Mouse (Mus musculus) liver, postnatal 0 days (tissue): Measurements from ENCODE around the gene Prdx6. TPM values are rescaled to one million over a fixed set of nuclear protein-coding genes. Genes with fewer than 3 reads are reported as not detected.

Source experiments
- ATAC-seq: fragments of 200-750 bp; cut with Nextera tagmentation; 2 replicates; pipeline ENCODE4 v1.8.0; 2017; ENCODE audit warnings: mild to moderate bottlenecking, moderate library complexity
- DNase-seq: peaks from one replicate; pipeline ENCODE4 v3.0.0-alpha.2; 2016
- H3K27ac ChIP-seq: fragments of 300-500 bp; sonication (generic); 2 replicates; pipeline ENCODE4 v1.5.1; 2014; ENCODE audit warnings: antibody characterized with exemption, moderate library complexity, mild to moderate bottlenecking, low read depth
- H3K27me3 ChIP-seq: fragments of 300-500 bp; sonication (generic); 2 replicates; pipeline ENCODE4 v1.6.1; 2014; ENCODE audit warnings: low read length, control low read depth, mixed read lengths; ENCODE audit not compliant: insufficient read depth
- H3K36me3 ChIP-seq: fragments of 300-500 bp; sonication (generic); replicated peaks from 2 replicates; pipeline ENCODE4 v1.6.1; 2014; ENCODE audit warnings: mild to moderate bottlenecking, control low read depth, low read length, moderate library complexity, mixed read lengths; ENCODE audit not compliant: insufficient read depth
- H3K4me1 ChIP-seq: fragments of 300-500 bp; sonication (generic); 2 replicates; pipeline ENCODE4 v1.6.1; 2014; ENCODE audit warnings: antibody characterized with exemption, mild to moderate bottlenecking, control low read depth; ENCODE audit not compliant: insufficient read depth
- H3K4me2 ChIP-seq: fragments of 300-500 bp; sonication (generic); 2 replicates; pipeline ENCODE4 v1.6.1; 2014; ENCODE audit warnings: low read depth, mild to moderate bottlenecking, low read length, moderate library complexity, mixed read lengths
- H3K4me3 ChIP-seq: fragments of 300-500 bp; sonication (generic); 2 replicates; pipeline ENCODE4 v1.5.1; 2014; ENCODE audit warnings: low read depth, low read length
- H3K9ac ChIP-seq: fragments of 300-500 bp; sonication (generic); replicated peaks from 2 replicates; pipeline ENCODE4 v1.6.1; 2014; ENCODE audit warnings: mild to moderate bottlenecking, moderate library complexity
- H3K9me3 ChIP-seq: fragments of 300-500 bp; sonication (generic); 2 replicates; pipeline ENCODE4 v1.6.1; 2016; ENCODE audit warnings: mild to moderate bottlenecking, control low read depth, low read length, mixed read lengths
- CTCF ChIP-seq: sonication (generic); IDR thresholded peaks from 2 replicates; pipeline ENCODE4 v1.5.1; 2016; ENCODE audit warnings: antibody characterized with exemption, low read depth
- EP300 ChIP-seq: IDR thresholded peaks from 2 replicates; pipeline ENCODE4 v1.6.1; 2016; ENCODE audit warnings: antibody characterized with exemption, low read depth, mild to moderate bottlenecking
- WGBS: fragments of 180-500 bp; shearing (Covaris S2); extraction: QIAGEN DNeasy Blood & Tissue Kit; methylation state at CpG from one replicate; pipeline ENCODE4 v1.1.7; 2014; ENCODE audit not compliant: insufficient replicate concordance; 5-methylcytosine and 5-hydroxymethylcytosine counted together
- polyA plus RNA-seq: library from polyadenylated mRNA; unstranded; fragments of >200 nt; fragmentation: Nextera tagmentation; extraction: Ambion mirVana; gene quantifications from 2 replicates; pipeline ENCODE4 v1.2.1, GENCODE M21; 2015

Prdx6 gene
- 516 and 560 TPM in 2 replicates for polyA plus RNA-seq

DNA sequence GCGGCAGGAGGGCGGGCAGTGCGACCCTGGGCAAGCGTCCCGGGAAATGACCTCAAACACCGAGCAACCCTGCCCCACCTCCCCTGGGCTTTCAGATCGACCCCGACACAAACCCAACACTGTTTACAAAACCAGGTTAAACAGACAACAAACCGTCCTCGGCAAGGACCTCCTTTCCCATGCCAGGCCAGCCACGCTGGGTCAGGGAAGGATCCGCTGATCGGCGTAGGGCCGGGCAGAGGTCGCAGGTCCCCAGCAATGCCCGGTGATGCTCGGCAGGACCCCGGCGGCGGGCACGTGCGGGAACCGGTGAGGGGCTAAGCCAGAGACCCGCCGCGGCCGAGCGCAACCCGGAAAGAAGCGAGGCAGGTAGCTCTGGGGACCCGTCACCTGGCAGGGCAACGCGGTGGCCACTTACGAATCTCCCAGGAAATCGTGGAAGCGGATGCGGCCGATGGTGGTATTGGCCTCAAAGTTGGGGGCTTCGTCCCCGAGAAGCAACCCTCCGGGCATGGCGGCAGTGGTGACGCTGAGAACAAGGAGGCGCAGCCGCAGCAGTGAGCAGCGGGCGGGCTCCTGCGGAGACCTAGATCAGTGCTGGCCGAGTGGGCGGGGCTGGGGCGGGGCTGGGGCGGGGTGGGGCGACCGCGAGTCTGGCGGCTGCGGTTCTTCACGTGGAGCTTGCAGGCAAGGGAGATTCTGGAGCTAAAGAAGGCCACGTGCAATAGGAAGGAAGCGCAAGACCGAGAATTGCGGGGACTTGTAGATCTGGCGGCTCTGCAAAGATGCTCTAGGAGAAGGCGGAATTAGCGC, at the start of gene Prdx6:
Gene Prdx6, minus strand, starts transcription at position 616 of the 813 bp plus-strand sequence.
- Histone ChIP-seq H3K4me2 (peak within 1 kb of the TSS; percentile 78), H3K4me3 (peak within 1 kb of the TSS; percentile 80), H3K9me3 (no peaks in the 10 kb centered on the region), H3K27me3 (no peaks in the 10 kb centered on the region), H3K9ac (peak within 1 kb of the TSS; percentile 89), H3K4me1 (peaks cover 67% of the 10 kb centered on the region), H3K36me3 (peaks cover 6% of the 10 kb centered on the region), H3K27ac (peak within 1 kb of the TSS; percentile 96)
- ATAC-seq (peak; percentile 89), DNase-seq (peak; percentile 94)
- TF ChIP-seq CTCF (peak; percentile 37), EP300 (no peak)
- WGBS, result under 1% methylated on average over 64 of the region's 66 CpGs

DNA sequence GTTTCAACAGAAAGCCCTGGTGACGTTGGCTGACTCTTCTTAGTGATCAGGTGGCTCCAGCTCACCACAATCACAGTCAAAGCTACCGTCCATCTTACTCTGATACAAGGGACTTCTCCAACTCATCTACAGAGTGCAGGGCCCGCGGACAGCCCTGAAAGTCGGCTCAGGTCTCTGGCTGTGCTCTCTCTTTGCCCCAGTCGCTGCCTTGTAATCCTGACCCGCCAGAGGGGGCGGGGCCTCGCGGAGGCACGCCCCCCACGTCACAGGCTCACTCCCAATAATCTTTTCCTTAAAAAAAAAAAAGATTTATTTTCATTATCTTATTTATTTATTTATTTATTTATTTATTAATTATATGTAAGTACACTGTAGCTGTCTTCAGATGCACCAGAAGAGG, 37.2 kb upstream of the Prdx6 start:
- H3K4me2 ChIP-seq, result no peak overlapping the region
- H3K27ac ChIP-seq, result no peak overlapping the region
- H3K4me1 ChIP-seq, result no peaks in the 10 kb centered on the region
- no peak overlapping the region for H3K9ac ChIP-seq
- no peak for DNase-seq
- no peaks in the 10 kb centered on the region for H3K27me3 ChIP-seq
- no peak for TF ChIP-seq CTCF
- TF ChIP-seq EP300, result no peak
- no peak for ATAC-seq
- no peaks in the 10 kb centered on the region for H3K9me3 ChIP-seq
- WGBS, result 43% methylated on average over 12 of the region's 12 CpGs
- H3K36me3 ChIP-seq, result no peaks in the 10 kb centered on the region
- no peak overlapping the region for H3K4me3 ChIP-seq

DNA sequence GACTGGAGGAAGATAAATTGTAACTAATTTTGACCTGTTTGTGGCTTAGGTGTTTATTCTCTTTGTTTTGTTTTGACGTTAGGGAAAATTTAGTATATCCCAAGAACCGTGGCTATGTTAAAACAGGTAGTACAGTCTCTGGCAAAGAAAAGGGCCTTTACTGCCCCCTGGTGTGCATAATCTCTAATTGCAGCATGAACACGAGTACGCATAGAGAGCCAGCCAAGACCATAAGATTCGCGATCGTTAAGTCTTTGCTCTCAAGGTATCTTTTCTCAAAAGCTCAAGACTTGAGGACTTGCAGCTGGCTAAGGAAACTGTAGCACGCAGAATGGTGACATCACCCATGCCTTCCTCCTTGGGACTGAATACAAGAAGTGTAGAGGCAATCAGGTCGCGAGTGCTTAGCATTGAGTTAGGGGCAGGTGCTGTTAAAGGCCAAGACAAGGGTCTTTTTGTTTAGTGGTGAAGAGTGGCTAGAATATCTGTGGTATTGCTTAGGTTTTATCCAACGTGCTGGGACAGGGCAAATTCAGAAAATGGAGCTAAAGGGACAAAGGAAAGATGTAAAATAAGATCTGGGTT, 35.8 kb upstream of the Prdx6 start:
- DNase-seq (peak; percentile 72), ATAC-seq (peak; percentile 67)
- Histone ChIP-seq H3K4me1 (no peaks in the 10 kb centered on the region), H3K9ac (no peak overlapping the region), H3K4me2 (no peak overlapping the region), H3K27ac (no peak overlapping the region), H3K9me3 (no peaks in the 10 kb centered on the region), H3K36me3 (no peaks in the 10 kb centered on the region), H3K27me3 (no peaks in the 10 kb centered on the region), H3K4me3 (no peak overlapping the region)
- TF ChIP-seq EP300, result no peak
- TF ChIP-seq CTCF, result peak; percentile 92
- 20% methylated on average over 11 of the region's 11 CpGs for WGBS

DNA sequence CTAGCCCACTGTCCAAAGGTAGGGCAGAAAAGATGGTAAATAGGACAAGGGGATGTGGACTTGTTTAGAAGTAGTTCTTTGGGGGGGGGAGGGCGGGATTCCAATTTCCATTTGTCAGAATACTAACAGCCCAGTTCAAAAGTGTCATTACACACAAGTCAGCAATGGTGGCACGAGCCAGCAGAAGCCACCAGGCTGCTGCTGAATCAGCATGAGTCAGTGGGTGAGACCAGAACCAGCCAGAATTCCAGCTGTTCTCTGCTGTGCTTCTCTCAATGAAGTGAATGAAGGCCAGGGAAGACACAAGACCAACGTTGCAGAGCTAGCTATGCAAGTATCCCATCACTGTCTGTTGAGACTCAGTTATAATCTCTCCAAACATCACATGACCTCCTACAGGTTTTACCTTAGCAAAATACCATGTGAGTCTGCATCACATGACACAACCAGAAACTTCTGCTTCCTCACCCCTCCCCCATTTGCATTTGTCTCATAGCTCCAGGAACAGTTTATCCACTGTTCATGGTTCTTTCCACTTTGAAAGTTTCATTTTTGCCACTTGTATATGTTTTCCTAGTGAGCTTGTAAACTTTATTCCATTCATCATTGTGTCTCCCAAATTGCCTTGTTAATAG, 30.2 kb upstream of the Prdx6 start:
- Histone ChIP-seq H3K4me3 (no peak overlapping the region), H3K27ac (no peak overlapping the region), H3K9ac (no peak overlapping the region), H3K9me3 (no peaks in the 10 kb centered on the region), H3K4me2 (no peak overlapping the region), H3K27me3 (no peaks in the 10 kb centered on the region), H3K4me1 (no peaks in the 10 kb centered on the region), H3K36me3 (no peaks in the 10 kb centered on the region)
- no peak for TF ChIP-seq EP300
- WGBS, result 69% methylated on average over 3 of the region's 3 CpGs
- DNase-seq (no peak), ATAC-seq (no peak)

DNA sequence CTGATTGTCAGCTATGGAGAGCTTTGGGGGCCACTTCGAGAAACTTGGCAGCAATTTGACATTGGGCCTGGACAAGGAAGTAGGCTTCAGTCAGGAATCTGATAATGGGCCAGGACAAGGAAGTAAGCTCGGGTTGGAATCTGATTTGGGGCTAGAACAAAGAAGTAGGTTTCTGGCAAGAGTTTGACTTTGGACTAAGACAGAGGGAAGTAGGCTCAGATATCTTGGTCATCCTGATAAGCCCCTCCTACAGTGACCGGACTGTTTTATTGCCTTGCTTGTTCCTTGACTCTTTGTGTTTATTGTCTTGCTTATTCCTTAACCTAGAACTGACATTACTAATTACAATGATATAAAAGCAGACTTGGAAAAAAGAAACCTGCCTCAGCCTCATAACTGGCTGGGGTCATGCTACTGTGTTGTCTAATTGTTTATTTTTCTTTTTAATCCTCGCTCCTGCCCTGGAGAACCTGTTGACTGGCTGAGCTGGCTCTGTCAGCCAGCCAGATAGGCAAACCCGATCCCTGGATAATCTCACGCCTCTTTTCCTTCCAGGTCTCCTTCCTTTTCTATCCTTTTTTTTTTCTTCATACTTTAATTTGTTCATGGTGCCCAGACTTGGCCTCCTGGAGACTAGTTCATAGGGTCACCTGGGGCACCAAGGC, 28.4 kb upstream of the Prdx6 start:
- Histone ChIP-seq H3K9me3 (no peaks in the 10 kb centered on the region), H3K27ac (no peak overlapping the region), H3K27me3 (no peaks in the 10 kb centered on the region), H3K4me2 (no peak overlapping the region), H3K36me3 (no peaks in the 10 kb centered on the region), H3K4me1 (no peaks in the 10 kb centered on the region), H3K9ac (no peak overlapping the region), H3K4me3 (no peak overlapping the region)
- no peak for DNase-seq
- ATAC-seq, result no peak
- WGBS, result 60% methylated on average over 6 of the region's 6 CpGs
- TF ChIP-seq EP300, result no peak
- no peak for TF ChIP-seq CTCF

DNA sequence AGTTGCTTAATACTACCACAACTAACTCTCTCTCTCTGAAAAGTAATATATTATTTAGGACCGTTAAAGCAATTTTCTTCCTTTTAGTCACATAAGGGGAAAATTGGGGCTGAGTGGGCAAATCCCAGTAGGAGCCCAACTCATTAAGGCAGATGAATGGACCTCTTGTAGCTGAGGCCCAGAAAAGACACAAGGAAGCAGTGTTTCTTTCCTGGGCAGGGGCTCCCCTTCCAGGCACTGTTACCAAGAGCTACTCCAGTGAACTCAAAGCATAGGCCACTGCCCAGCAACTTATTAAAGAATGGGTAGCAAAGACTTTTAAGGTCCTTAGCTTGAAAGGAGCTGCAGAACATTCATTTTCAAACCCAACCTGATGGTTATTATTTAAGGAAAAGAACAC, 22.5 kb upstream of the Prdx6 start:
- Histone ChIP-seq H3K9me3 (no peaks in the 10 kb centered on the region), H3K27ac (no peak overlapping the region), H3K9ac (no peak overlapping the region), H3K27me3 (no peaks in the 10 kb centered on the region), H3K36me3 (no peaks in the 10 kb centered on the region), H3K4me3 (no peak overlapping the region), H3K4me2 (no peak overlapping the region), H3K4me1 (peaks cover 19% of the 10 kb centered on the region)
- ATAC-seq (no peak), DNase-seq (no peak)
- TF ChIP-seq EP300, result no peak
- no peak for TF ChIP-seq CTCF
- WGBS, result 87% methylated on average over 1 of the region's 1 CpGs
